10 mouse cellular contexts compared by ENCODE assay signal in the genomic region with DNA sequence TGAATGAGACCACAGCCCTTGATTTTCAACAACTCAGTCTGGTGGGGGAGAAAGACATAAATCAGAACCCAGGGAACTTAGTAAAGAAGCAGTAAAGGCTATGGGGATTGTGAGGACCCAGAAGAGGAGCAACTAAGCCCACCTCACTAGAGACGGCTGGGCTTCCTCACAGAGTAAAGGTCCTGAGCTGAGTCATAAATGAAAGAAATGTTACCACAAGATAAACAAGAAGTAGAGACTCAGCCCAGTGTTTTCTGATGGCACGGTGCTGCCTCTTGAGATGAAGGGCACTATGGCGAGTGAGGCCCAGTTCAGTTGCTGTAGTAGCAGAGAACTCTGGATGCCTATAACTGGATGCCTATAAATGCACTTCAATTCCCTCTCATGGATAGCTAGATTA. TPM values are rescaled to one million over a fixed set of nuclear protein-coding genes. Genes with fewer than 3 reads are reported as not detected.
DNase-seq lines count a peak whose midpoint lies in the region; ATAC-seq and TF ChIP-seq lines count a peak whose summit lies in the region.
"Had no signal": no experiment of that assay in that cellular context is flagged by ENCODE, and none has a peak within 500 bp of the region (broad histone marks: within the 10 kb centered on the region; RNA-seq: fewer than 3 reads in every experiment).

No protein-coding gene starts in this region.

- peaks cover 11% of the 10 kb centered on the region; the same call in 1 of the 2 replicates for H3K4me1 ChIP-seq in lung, postnatal 0 days (ENCODE audit: insufficient read depth, low read depth, low read length)
- H3K4me1 ChIP-seq in liver, embryonic 16.5 days (ENCODE audit: control insufficient read depth, low read depth, low read length): peaks cover 73% of the 10 kb centered on the region
- no peaks in the 10 kb centered on the region for H3K4me1 ChIP-seq in hindbrain, embryonic 11.5 days (replicated peaks; ENCODE audit: control insufficient read depth, insufficient read depth, low read length)

- no peak overlapping the region for H3K9ac ChIP-seq in lung, postnatal 0 days (replicated peaks; ENCODE audit: low read depth)
- H3K9ac ChIP-seq in liver, embryonic 16.5 days (ENCODE audit: low read depth, low read length): peak overlapping the region; percentile 50
- H3K9ac ChIP-seq in hindbrain, embryonic 11.5 days (ENCODE audit: low read depth, low read length): no peak overlapping the region
- H3K9ac ChIP-seq: hindbrain, embryonic 14.5 days had no signal

- H3K9me3 ChIP-seq in lung, postnatal 0 days (ENCODE audit: low read length): no peaks in the 10 kb centered on the region
- no peaks in the 10 kb centered on the region for H3K9me3 ChIP-seq in liver, embryonic 16.5 days (replicated peaks; ENCODE audit: control insufficient read depth, low read length)
- H3K9me3 ChIP-seq in hindbrain, embryonic 11.5 days (ENCODE audit: control insufficient read depth, low read length): no peaks in the 10 kb centered on the region

- TF ChIP-seq CTCF in lung, postnatal 0 days (IDR thresholded peaks at IDR 0.05): no peak

- H3K4me2 ChIP-seq in lung, postnatal 0 days (replicated peaks; ENCODE audit: low read depth, low read length): no peak overlapping the region
- peak overlapping the region; percentile 48 for H3K4me2 ChIP-seq in liver, embryonic 16.5 days (ENCODE audit: low read depth, low read length)
- H3K4me2 ChIP-seq in hindbrain, embryonic 11.5 days (replicated peaks; ENCODE audit: low read depth, low read length): no peak overlapping the region
- H3K4me2 ChIP-seq: hindbrain, embryonic 14.5 days had no signal

- H3K4me3 ChIP-seq in lung, postnatal 0 days (ENCODE audit: low read depth, low read length): no peak overlapping the region
- H3K4me3 ChIP-seq in liver, embryonic 16.5 days (ENCODE audit: low read depth, low read length): 0 out of 2 replicates have a peak overlapping the region, but pooled peaks have one; percentile 2
- H3K4me3 ChIP-seq in hindbrain, embryonic 11.5 days (ENCODE audit: low read depth, low read length): no peak overlapping the region

- peak; percentile 50 for DNase-seq in heart, adult 11 months
- no peak for DNase-seq in heart, postnatal 4 days
- DNase-seq in lung, postnatal 0 days (ENCODE audit: low spot score): peak; percentile 16
- DNase-seq in lung, postnatal 25 days (ENCODE audit: low spot score): no peak
- no peak for DNase-seq in hindbrain, embryonic 11.5 days (ENCODE audit: low spot score)
- no peak for DNase-seq in T-cell, adult 2 months (ENCODE audit: low spot score)
- no peak for DNase-seq in ovary, adult 18-20 months (ENCODE audit: low spot score)
- DNase-seq: cerebellum, postnatal 10 days had no signal

- no peak for TF ChIP-seq EP300 in lung, postnatal 0 days (IDR thresholded peaks at IDR 0.05)

- H3K36me3 ChIP-seq in lung, postnatal 0 days (ENCODE audit: insufficient read depth, low read length): no peaks in the 10 kb centered on the region
- no peaks in the 10 kb centered on the region for H3K36me3 ChIP-seq in liver, embryonic 16.5 days (ENCODE audit: control insufficient read depth, insufficient read depth)
- no peaks in the 10 kb centered on the region for H3K36me3 ChIP-seq in hindbrain, embryonic 11.5 days (ENCODE audit: control insufficient read depth, insufficient read depth, low read length)

- whole genome bisulfite sequencing in lung, postnatal 0 days: 30% methylated on average over 3 of the region's 3 CpGs
- 15% methylated on average over 3 of the region's 3 CpGs for WGBS in liver, embryonic 16.5 days (ENCODE audit: insufficient replicate concordance)
- 84% methylated on average over 3 of the region's 3 CpGs for whole genome bisulfite sequencing in hindbrain, embryonic 11.5 days

- no peaks in the 10 kb centered on the region for H3K27me3 ChIP-seq in lung, postnatal 0 days (replicated peaks; ENCODE audit: insufficient read depth, low read length)
- H3K27me3 ChIP-seq in liver, embryonic 16.5 days (ENCODE audit: control insufficient read depth, insufficient read depth, low read depth, low read length): no peaks in the 10 kb centered on the region
- no peaks in the 10 kb centered on the region for H3K27me3 ChIP-seq in hindbrain, embryonic 11.5 days (ENCODE audit: control insufficient read depth, insufficient read depth, low read length)

- H3K27ac ChIP-seq in lung, postnatal 0 days (ENCODE audit: low read length): no peak overlapping the region
- peak overlapping the region; percentile 86 for H3K27ac ChIP-seq in liver, embryonic 16.5 days (ENCODE audit: low read length)
- H3K27ac ChIP-seq in hindbrain, embryonic 11.5 days (ENCODE audit: low read depth, low read length): no peak overlapping the region
- H3K27ac ChIP-seq: hindbrain, embryonic 14.5 days had no signal

- peak; percentile 54 for ATAC-seq in lung, postnatal 0 days
- peak; percentile 87 for ATAC-seq in liver, embryonic 16.5 days (ENCODE audit: low read depth)
- ATAC-seq in hindbrain, embryonic 11.5 days (ENCODE audit: low FRiP score): no peak

RNA-seq across cellular contexts. Expression of gene Ell2, which starts 32.4 kb away (rescaled TPM):
- 10 to 100 TPM in 1 of 2 experiments, 1 to 10 TPM in 1; 8.9 to 11.6 TPM for total RNA-seq in heart, postnatal 4 days (2021)
- polyA plus RNA-seq in lung, postnatal 0 days (2015; fragmentation: Nextera tagmentation; extraction: Ambion mirVana): 6.1 and 7.0 TPM in 2 replicates
- 30.3 and 31.2 TPM in 2 replicates for polyA plus RNA-seq in liver, embryonic 16.5 days (2015; fragmentation: Nextera tagmentation; extraction: Ambion mirVana)
- 3.8 and 4.7 TPM in 2 replicates for polyA plus RNA-seq in hindbrain, embryonic 11.5 days (2014; fragmentation: Nextera tagmentation; extraction: Ambion mirVana)

Comparison
In these comparisons a context has a peak if more than half of its experiments do, and no peak if none do; other contexts are left out.
1. DNase-seq: peak in heart, adult 11 months (single experiment) and lung, postnatal 0 days (single experiment); none in heart, postnatal 4 days (single experiment), lung, postnatal 25 days (single experiment), hindbrain, embryonic 11.5 days (single experiment), T-cell, adult 2 months (single experiment) and ovary, adult 18-20 months (single experiment).